Mouse (Mus musculus): ENCODE measurements at regions not wholly inside any gene's neighbourhood (a gene's known extent, or its start where the extent isn't known, plus 50 kb on each side); places are given as distances from the start of the nearest gene placed in this dataset.

GRCm38 (mm10) chr10:17648077-17648476 is 74.9 kb upstream of the Cited2 start:
- TF ChIP-seq CTCF (IDR thresholded peaks at IDR 0.05; ENCODE audit: low read depth) (no peak), EP300 (IDR thresholded peaks at IDR 0.05; ENCODE audit: low read depth) (no peak)

Measured in liver, embryonic 14.5 days (tissue).